Comparison of ENCODE assay signal across 12 mouse cellular contexts in genomic region chr1:44576001-44576400, GRCm38 (mm10).
DNase-seq lines count a peak whose midpoint lies in the region.
"Had no signal": no experiment of that assay in that cellular context is flagged by ENCODE, and none has a peak within 500 bp of the region (broad histone marks: within the 10 kb centered on the region; RNA-seq: fewer than 3 reads in every experiment).

No protein-coding gene starts in this region.

- peak; percentile 7 for DNase-seq in kidney, adult 11 months
- DNase-seq in kidney, adult 18-20 months = no peak
- peak; percentile 4 for DNase-seq in NIH3T3 (ENCODE audit: low read depth)
- DNase-seq in kidney, adult 9 months = peak; percentile 49
- peak; percentile 23 to 49 for DNase-seq in kidney, postnatal 4 days
- DNase-seq in cerebellum, postnatal 25 days = no peak
- no peak for DNase-seq in thymus, adult 18-20 months
- DNase-seq: B cell, adult 2 months; cerebellum, postnatal 10 days; heart, adult 18-20 months; liver; thymus, postnatal 36 days had no signal

Comparison
In these comparisons a context has a peak if more than half of its experiments do, and no peak if none do; other contexts are left out.
1. DNase-seq: peak in kidney, adult 11 months (single experiment), NIH3T3 (single experiment), kidney, adult 9 months (single experiment) and kidney, postnatal 4 days (2 of 2); none in kidney, adult 18-20 months (single experiment), cerebellum, postnatal 25 days (0 of 2) and thymus, adult 18-20 months (0 of 2).